Mouse (Mus musculus): ENCODE measurements at regions not wholly inside any gene's neighbourhood (a gene's known extent, or its start where the extent isn't known, plus 50 kb on each side); places are given as distances from the start of the nearest gene placed in this dataset.

- Histone ChIP-seq H3K27me3 (ENCODE audit: control insufficient read depth in 1 of 2, insufficient read depth in 2 of 2, low read length in 2 of 2) (no peaks in the 10 kb centered on the region), H3K36me3 (ENCODE audit: control insufficient read depth in 1 of 2, insufficient read depth in 2 of 2, low read length in 2 of 2) (peaks cover 0 to 19% of the 10 kb centered on the region in 2 experiments; a peak in 2 of 4 replicates), H3K79me2 (ENCODE audit: control insufficient read depth, insufficient read depth, low read length, poor library complexity) (no peaks in the 10 kb centered on the region), H3K4me3 (ENCODE audit: control insufficient read depth in 1 of 2, insufficient read depth in 1 of 2, low read depth in 2 of 2, low read length in 2 of 2) (no peak overlapping the region), H3K9ac (ENCODE audit: control insufficient read depth, low read depth, low read length, poor library complexity, severe bottlenecking) (no peak overlapping the region), H3K9me3 (replicated peaks; ENCODE audit: insufficient read depth, low read length) (no peaks in the 10 kb centered on the region), H3K4me1 (ENCODE audit: control insufficient read depth in 1 of 2, insufficient read depth in 2 of 2, low read length in 2 of 2) (peaks cover 13 to 39% of the 10 kb centered on the region in 2 experiments), H3K27ac (ENCODE audit: control insufficient read depth, low read depth, low read length) (no peak overlapping the region)
- TF ChIP-seq HCFC1 (IDR thresholded peaks at IDR 0.05; ENCODE audit: low read depth, low read length), result no peak
- TF ChIP-seq EP300 (IDR thresholded peaks at IDR 0.05; ENCODE audit: low read depth in 1 of 2, low read length in 2 of 2), result no peak
- TF ChIP-seq KAT2A (conservative IDR thresholded peaks at IDR 0.05; ENCODE audit: low read depth, low read length), result no peak
- TF ChIP-seq TBP (IDR thresholded peaks at IDR 0.05; ENCODE audit: low read depth, low read length), result no peak
- TF ChIP-seq MAFK (IDR thresholded peaks at IDR 0.05; ENCODE audit: borderline replicate concordance, low read depth, low read length), result no peak
- TF ChIP-seq MAZ (IDR thresholded peaks at IDR 0.05; ENCODE audit: low read depth, low read length), result no peak
- TF ChIP-seq ZNF384 (IDR thresholded peaks at IDR 0.05; ENCODE audit: low read depth, low read length), result no peak
- no peak for TF ChIP-seq MEF2A (IDR thresholded peaks at IDR 0.05; ENCODE audit: extremely low read depth, insufficient replicate concordance, low read depth, low read length, poor library complexity, severe bottlenecking)
- TF ChIP-seq ETS1 (IDR thresholded peaks at IDR 0.05; ENCODE audit: low read depth, low read length), result no peak
- no peak for TF ChIP-seq CHD2 (IDR thresholded peaks at IDR 0.05; ENCODE audit: low read length)
- no peak for TF ChIP-seq ZC3H11A (IDR thresholded peaks at IDR 0.05; ENCODE audit: low read depth, low read length)
- TF ChIP-seq BHLHE40 (IDR thresholded peaks at IDR 0.05; ENCODE audit: borderline replicate concordance, low read depth, low read length), result no peak
- TF ChIP-seq POLR2AphosphoS5 (IDR thresholded peaks at IDR 0.05; ENCODE audit: borderline replicate concordance, low read depth, low read length), result no peak
- TF ChIP-seq SMC3 (IDR thresholded peaks at IDR 0.05; ENCODE audit: low read depth, low read length), result no peak
- TF ChIP-seq ZMIZ1 (IDR thresholded peaks at IDR 0.05; ENCODE audit: low read depth, low read length), result no peak
- no peak for TF ChIP-seq E2F4 (IDR thresholded peaks at IDR 0.05; ENCODE audit: borderline replicate concordance, low read depth, low read length)
- no peak for TF ChIP-seq NELFE (IDR thresholded peaks at IDR 0.05; ENCODE audit: low read depth, low read length)
- TF ChIP-seq POLR2AphosphoS2 (IDR thresholded peaks at IDR 0.05; ENCODE audit: low read length), result no peak
- no peak for DNase-seq (ENCODE audit: low read depth, low spot score)
These were observed 62.7 kb upstream of the Eed start for GRCm38 (mm10) chr7:90043526-90043925.

- H3K27ac ChIP-seq (ENCODE audit: control insufficient read depth, low read depth, low read length), result no peak overlapping the region
- H3K36me3 ChIP-seq (ENCODE audit: control insufficient read depth in 1 of 2, insufficient read depth in 2 of 2, low read length in 2 of 2), result peaks cover 0 to 19% of the 10 kb centered on the region in 2 experiments; a peak in 2 of 4 replicates
- no peaks in the 10 kb centered on the region for H3K9me3 ChIP-seq (replicated peaks; ENCODE audit: insufficient read depth, low read length)
- no peaks in the 10 kb centered on the region for H3K79me2 ChIP-seq (ENCODE audit: control insufficient read depth, insufficient read depth, low read length, poor library complexity)
- H3K4me1 ChIP-seq (ENCODE audit: control insufficient read depth in 1 of 2, insufficient read depth in 2 of 2, low read length in 2 of 2), result peaks cover 16 to 43% of the 10 kb centered on the region in 2 experiments
- no peaks in the 10 kb centered on the region for H3K27me3 ChIP-seq (ENCODE audit: control insufficient read depth in 1 of 2, insufficient read depth in 2 of 2, low read length in 2 of 2)
- no peak for DNase-seq (ENCODE audit: low read depth, low spot score)
- no peak overlapping the region for H3K9ac ChIP-seq (ENCODE audit: control insufficient read depth, low read depth, low read length, poor library complexity, severe bottlenecking)
- TF ChIP-seq CTCF (IDR thresholded peaks at IDR 0.05 in 2 of 3, conservative IDR thresholded peaks at IDR 0.05 in 1 of 3; ENCODE audit: control insufficient read depth in 1 of 3, insufficient read depth in 1 of 3, low read depth in 2 of 3, low read length in 3 of 3, poor library complexity in 1 of 3, severe bottlenecking in 1 of 3) (no peak), ETS1 (IDR thresholded peaks at IDR 0.05; ENCODE audit: low read depth, low read length) (no peak), JUND (IDR thresholded peaks at IDR 0.05; ENCODE audit: low read depth, low read length) (no peak), TCF12 (IDR thresholded peaks at IDR 0.05; ENCODE audit: low read depth, low read length) (no peak), NELFE (IDR thresholded peaks at IDR 0.05; ENCODE audit: low read depth, low read length) (no peak), ZC3H11A (IDR thresholded peaks at IDR 0.05; ENCODE audit: low read depth, low read length) (no peak), MEF2A (IDR thresholded peaks at IDR 0.05; ENCODE audit: extremely low read depth, insufficient replicate concordance, low read depth, low read length, poor library complexity, severe bottlenecking) (no peak), NRF1 (IDR thresholded peaks at IDR 0.05; ENCODE audit: insufficient read depth, low read depth, low read length, poor library complexity, severe bottlenecking) (no peak), POLR2A (IDR thresholded peaks at IDR 0.05; ENCODE audit: control insufficient read depth in 1 of 2, insufficient read depth in 1 of 2, low read depth in 1 of 2, low read length in 2 of 2, poor library complexity in 1 of 2) (no peak), ELF1 (IDR thresholded peaks at IDR 0.05; ENCODE audit: low read depth, low read length) (no peak), KAT2A (conservative IDR thresholded peaks at IDR 0.05; ENCODE audit: low read depth, low read length) (no peak), SMC3 (IDR thresholded peaks at IDR 0.05; ENCODE audit: low read depth, low read length) (no peak), TBP (IDR thresholded peaks at IDR 0.05; ENCODE audit: low read depth, low read length) (no peak), MAX (IDR thresholded peaks at IDR 0.05; ENCODE audit: low read length) (no peak), RAD21 (IDR thresholded peaks at IDR 0.05; ENCODE audit: low read depth, low read length) (no peak), BHLHE40 (IDR thresholded peaks at IDR 0.05; ENCODE audit: borderline replicate concordance, low read depth, low read length) (no peak), TAL1 (IDR thresholded peaks at IDR 0.05; ENCODE audit: low read length) (no peak), UBTF (IDR thresholded peaks at IDR 0.05; ENCODE audit: borderline replicate concordance, insufficient read depth, low read depth, low read length) (no peak), MYB (IDR thresholded peaks at IDR 0.05; ENCODE audit: low read depth, low read length) (no peak)
- no peak overlapping the region for H3K4me3 ChIP-seq (ENCODE audit: control insufficient read depth in 1 of 2, insufficient read depth in 1 of 2, low read depth in 2 of 2, low read length in 2 of 2)
These were observed 63.4 kb upstream of the Eed start for GRCm38 (mm10) chr7:90044100-90044698.

All from MEL (cell line).